Mouse (Mus musculus): Measurements from ENCODE around the gene Lclat1.

DNA sequence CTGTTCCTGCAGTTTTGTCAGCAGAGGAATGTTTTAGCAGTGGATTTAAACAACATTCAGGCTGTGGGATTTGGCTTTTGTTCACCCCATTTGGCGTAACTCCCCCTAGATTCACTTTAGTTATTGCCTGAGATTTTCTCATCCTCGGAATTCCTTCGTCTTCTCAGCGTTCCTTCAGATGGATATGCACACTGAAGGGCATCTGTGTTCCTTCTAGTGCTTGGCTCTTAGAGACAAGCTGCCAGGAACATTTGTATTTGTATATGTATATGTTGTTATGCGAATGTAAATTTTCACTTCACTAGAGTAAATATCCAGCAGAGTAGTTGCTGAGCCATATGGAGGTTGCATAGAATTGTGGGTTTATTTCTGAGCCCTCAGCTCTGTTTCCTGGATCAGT, 12.8 kb downstream of the Lclat1 start:
- TF ChIP-seq CTCF (IDR thresholded peaks at IDR 0.05; ENCODE audit: control insufficient read depth, insufficient read depth, insufficient replicate concordance, low read depth, low read length) (no peak), POLR2A (IDR thresholded peaks at IDR 0.05; ENCODE audit: control insufficient read depth, low read depth, low read length) (no peak)

Data from testis, adult 2 months (tissue).